Mouse (Mus musculus) liver, embryonic 15.5 days (tissue): ENCODE data around the gene Hes7. TPM values are rescaled to one million over a fixed set of nuclear protein-coding genes. Genes with fewer than 3 reads are reported as not detected.
A peak's percentile ranks its signal among the peaks of the same experiment; 100 is the strongest.

ENCODE experiments used
- ATAC-seq: fragments of 200-750 bp; cut with Nextera tagmentation; 2 replicates; pipeline ENCODE4 v1.8.0; 2017; ENCODE audit warnings: moderate number of reproducible peaks, mild to moderate bottlenecking, moderate library complexity; ENCODE audit not compliant: insufficient read depth
- H3K27ac ChIP-seq: fragments of 300-500 bp; sonication (generic); replicated peaks from 2 replicates; pipeline ENCODE4 v1.5.1; 2015; ENCODE audit warnings: mild to moderate bottlenecking, inconsistent platforms
- H3K27me3 ChIP-seq: fragments of 300-500 bp; sonication (generic); 2 replicates; pipeline ENCODE4 v1.6.1; 2015; ENCODE audit warnings: mild to moderate bottlenecking, inconsistent platforms
- H3K36me3 ChIP-seq: fragments of 300-500 bp; sonication (generic); replicated peaks from 2 replicates; pipeline ENCODE4 v1.6.1; 2015; ENCODE audit warnings: moderate library complexity, mild to moderate bottlenecking, inconsistent platforms
- H3K4me1 ChIP-seq: fragments of 300-500 bp; sonication (generic); replicated peaks from 2 replicates; pipeline ENCODE4 v1.6.1; 2015; ENCODE audit warnings: inconsistent platforms
- H3K4me2 ChIP-seq: fragments of 300-500 bp; sonication (generic); 2 replicates; pipeline ENCODE4 v1.6.1; 2015; ENCODE audit warnings: moderate library complexity, mild to moderate bottlenecking, inconsistent platforms
- H3K4me3 ChIP-seq: fragments of 300-500 bp; sonication (generic); replicated peaks from 2 replicates; pipeline ENCODE4 v1.5.1; 2015; ENCODE audit warnings: mild to moderate bottlenecking, inconsistent platforms
- H3K9ac ChIP-seq: fragments of 300-500 bp; sonication (generic); 2 replicates; pipeline ENCODE4 v1.6.1; 2015; ENCODE audit warnings: moderate library complexity, mild to moderate bottlenecking, inconsistent platforms
- H3K9me3 ChIP-seq: fragments of 300-500 bp; sonication (generic); replicated peaks from 2 replicates; pipeline ENCODE4 v1.6.1; 2016; ENCODE audit warnings: inconsistent platforms
- WGBS: fragments of 180-500 bp; shearing (Covaris S2); methylation state at CpG from one replicate; pipeline ENCODE4 v1.1.7; 2015; ENCODE audit warnings: mixed read lengths; ENCODE audit not compliant: insufficient replicate concordance; 5-methylcytosine and 5-hydroxymethylcytosine counted together
- polyA plus RNA-seq: library from polyadenylated mRNA; unstranded; fragments of >200 nt; fragmentation: Nextera tagmentation; extraction: Ambion mirVana; gene quantifications from 2 replicates; pipeline ENCODE4 v1.2.1, GENCODE M21; 2015

The Hes7 gene
- polyA plus RNA-seq, 1 experiment from 2014 or later, result 0.12 TPM

- Histone ChIP-seq H3K4me2 (no peak overlapping the region), H3K36me3 (no peaks in the 10 kb centered on the region), H3K27me3 (peaks cover 54% of the 10 kb centered on the region), H3K27ac (no peak overlapping the region), H3K4me1 (peaks cover 27% of the 10 kb centered on the region), H3K9me3 (no peaks in the 10 kb centered on the region), H3K4me3 (no peak overlapping the region), H3K9ac (no peak overlapping the region)
- no peak for ATAC-seq
- WGBS, result 35% methylated on average over 8 of the region's 8 CpGs
Measured at GRCm38 (mm10) chr11:69128426-69129122, 8.4 kb downstream of the Hes7 start.

DNA sequence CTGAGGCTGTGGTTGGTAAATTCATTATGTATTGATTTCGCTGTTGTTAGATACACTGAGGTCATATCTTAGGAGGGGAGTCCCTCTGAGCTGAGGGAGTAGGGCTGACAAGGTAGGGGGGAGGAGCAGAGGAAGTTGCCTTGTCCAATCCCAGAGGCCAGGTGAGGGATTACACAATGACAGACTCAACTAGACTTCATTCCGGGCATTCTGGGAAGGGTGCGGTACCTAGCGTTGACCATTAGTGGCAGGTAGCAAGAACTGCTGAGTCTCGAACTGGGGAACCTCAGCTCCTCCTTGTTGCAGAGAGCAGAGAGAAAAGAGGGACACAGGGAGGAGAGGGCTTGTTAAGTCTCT is 13.3 kb downstream of the Hes7 start:
- no peak overlapping the region for H3K27ac ChIP-seq
- peaks cover 37% of the 10 kb centered on the region for H3K27me3 ChIP-seq
- H3K4me3 ChIP-seq, result peak overlapping the region; percentile 46; the same call in 1 of the 2 replicates
- peaks cover 14% of the 10 kb centered on the region for H3K4me1 ChIP-seq
- peak overlapping the region; percentile 70 for H3K4me2 ChIP-seq
- no peaks in the 10 kb centered on the region for H3K9me3 ChIP-seq
- H3K36me3 ChIP-seq, result no peaks in the 10 kb centered on the region
- ATAC-seq, result no peak
- H3K9ac ChIP-seq, result no peak overlapping the region
- WGBS, result 43% methylated on average over 5 of the region's 5 CpGs

- no peak overlapping the region for H3K9ac ChIP-seq
- peak overlapping the region; percentile 46 for H3K4me3 ChIP-seq
- no peaks in the 10 kb centered on the region for H3K36me3 ChIP-seq
- ATAC-seq, result peak; percentile 46
- 7% methylated on average over 34 of the region's 34 CpGs for WGBS
- H3K9me3 ChIP-seq, result no peaks in the 10 kb centered on the region
- H3K27ac ChIP-seq, result no peak overlapping the region
- peaks cover 32% of the 10 kb centered on the region for H3K27me3 ChIP-seq
- peak overlapping the region; percentile 70 for H3K4me2 ChIP-seq
- peaks cover 14% of the 10 kb centered on the region for H3K4me1 ChIP-seq
Measured at GRCm38 (mm10) chr11:69133923-69134621, 13.9 kb downstream of the Hes7 start.

DNA sequence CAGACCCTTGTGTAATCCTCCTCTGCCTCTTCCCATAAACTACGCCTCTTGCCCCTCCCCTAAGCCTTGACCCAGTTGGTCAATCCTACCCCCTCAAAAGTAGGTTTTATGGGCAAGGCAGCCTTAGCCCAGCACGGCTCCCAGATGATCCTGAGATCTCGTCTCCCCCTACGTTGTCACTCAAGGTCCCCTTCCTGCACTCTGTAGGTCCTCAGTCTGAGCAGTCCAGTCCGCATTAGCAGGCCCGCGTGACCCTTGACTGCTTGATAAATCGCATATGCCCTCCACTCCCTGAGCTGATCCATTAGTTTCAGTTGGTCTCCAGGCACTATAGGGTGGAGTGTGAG is 14.4 kb downstream of the Hes7 start:
- peaks cover 26% of the 10 kb centered on the region for H3K27me3 ChIP-seq
- H3K4me3 ChIP-seq, result peak overlapping the region; percentile 46
- no peak overlapping the region for H3K9ac ChIP-seq
- no peaks in the 10 kb centered on the region for H3K9me3 ChIP-seq
- 34% methylated on average over 8 of the region's 8 CpGs for WGBS
- ATAC-seq, result peak; percentile 32
- H3K4me2 ChIP-seq, result peak overlapping the region; percentile 70
- H3K4me1 ChIP-seq, result peaks cover 14% of the 10 kb centered on the region
- H3K27ac ChIP-seq, result no peak overlapping the region
- H3K36me3 ChIP-seq, result no peaks in the 10 kb centered on the region

DNA sequence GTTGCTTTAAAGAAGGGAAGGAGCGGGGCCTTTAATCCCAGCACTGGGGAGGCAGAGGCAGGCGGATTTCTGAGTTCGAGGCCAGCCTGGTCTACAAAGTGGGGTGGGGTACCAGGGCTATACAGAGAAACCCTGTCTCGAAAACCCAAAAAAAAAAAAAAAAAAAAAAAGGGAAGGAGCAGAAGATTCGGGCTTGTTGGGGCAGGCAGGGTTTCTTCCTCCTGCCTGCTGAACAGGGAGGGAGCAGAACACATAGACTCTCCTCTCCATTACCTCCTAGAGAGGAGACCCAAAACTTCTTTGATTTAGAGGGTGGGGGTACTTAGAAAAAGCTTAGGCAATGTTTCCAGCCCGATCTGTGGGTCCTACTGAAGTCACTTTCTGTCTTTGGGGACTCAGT is 15.2 kb downstream of the Hes7 start:
- H3K4me2 ChIP-seq, result no peak overlapping the region
- H3K9me3 ChIP-seq, result no peaks in the 10 kb centered on the region
- no peak overlapping the region for H3K27ac ChIP-seq
- no peak overlapping the region for H3K4me3 ChIP-seq
- peaks cover 21% of the 10 kb centered on the region for H3K27me3 ChIP-seq
- WGBS, result 54% methylated on average over 6 of the region's 6 CpGs
- peaks cover 12% of the 10 kb centered on the region for H3K4me1 ChIP-seq
- no peak for ATAC-seq
- no peak overlapping the region for H3K9ac ChIP-seq
- no peaks in the 10 kb centered on the region for H3K36me3 ChIP-seq

DNA sequence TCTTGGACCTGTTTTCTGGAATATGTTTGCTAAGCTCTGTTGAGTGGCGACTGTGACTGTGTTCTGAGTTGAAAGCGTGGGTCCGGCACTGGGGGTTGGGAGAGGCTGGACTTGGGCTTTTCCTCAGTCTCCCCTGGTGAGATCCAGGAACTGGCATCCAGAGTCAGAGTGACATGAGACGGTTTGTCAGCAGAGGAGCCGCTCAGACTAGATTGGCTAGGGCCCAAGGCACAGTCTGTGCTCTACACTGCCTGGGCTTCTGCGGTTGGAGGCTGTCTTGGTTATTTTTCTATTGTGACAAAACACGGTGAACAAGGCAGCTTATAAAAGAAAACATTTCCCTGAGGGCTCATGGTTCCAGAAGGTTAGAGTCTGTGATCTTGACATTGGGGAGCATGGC is 27.3 kb downstream of the Hes7 start:
- Histone ChIP-seq H3K27ac (no peak overlapping the region), H3K9ac (no peak overlapping the region), H3K4me1 (0 out of 2 replicates have a peak, but pooled peaks cover 3% of the 10 kb centered on the region), H3K4me2 (no peak overlapping the region), H3K9me3 (no peaks in the 10 kb centered on the region), H3K36me3 (no peaks in the 10 kb centered on the region), H3K27me3 (peaks cover 18% of the 10 kb centered on the region; the same call in 1 of the 2 replicates), H3K4me3 (no peak overlapping the region)
- ATAC-seq, result no peak
- WGBS, result 67% methylated on average over 7 of the region's 7 CpGs

DNA sequence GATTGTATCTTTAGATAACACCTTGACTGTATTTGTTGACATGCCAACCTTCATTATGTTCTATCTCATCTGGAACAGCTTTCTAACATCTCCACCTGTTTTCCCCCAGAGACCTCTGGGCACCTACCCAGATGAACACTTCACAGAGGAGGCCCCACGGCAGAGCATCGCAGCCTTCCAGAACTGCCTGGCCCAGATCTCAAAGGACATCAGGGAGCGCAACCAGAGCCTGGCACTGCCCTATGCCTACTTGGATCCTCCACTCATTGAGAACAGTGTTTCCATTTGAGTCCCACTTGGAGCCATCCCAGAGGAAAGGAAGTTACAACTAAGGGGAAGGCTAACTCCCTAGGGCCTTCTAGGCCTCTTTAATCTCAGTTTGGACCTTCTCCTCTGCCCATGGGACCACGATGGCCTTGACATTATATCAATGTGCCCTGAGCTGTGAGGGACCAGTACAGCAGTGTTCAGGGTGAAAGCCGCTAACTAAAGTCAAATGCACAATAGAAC is 28.3 kb downstream of the Hes7 start:
- ATAC-seq, result no peak
- 77% methylated on average over 5 of the region's 5 CpGs for WGBS
- H3K36me3 ChIP-seq, result no peaks in the 10 kb centered on the region

DNA sequence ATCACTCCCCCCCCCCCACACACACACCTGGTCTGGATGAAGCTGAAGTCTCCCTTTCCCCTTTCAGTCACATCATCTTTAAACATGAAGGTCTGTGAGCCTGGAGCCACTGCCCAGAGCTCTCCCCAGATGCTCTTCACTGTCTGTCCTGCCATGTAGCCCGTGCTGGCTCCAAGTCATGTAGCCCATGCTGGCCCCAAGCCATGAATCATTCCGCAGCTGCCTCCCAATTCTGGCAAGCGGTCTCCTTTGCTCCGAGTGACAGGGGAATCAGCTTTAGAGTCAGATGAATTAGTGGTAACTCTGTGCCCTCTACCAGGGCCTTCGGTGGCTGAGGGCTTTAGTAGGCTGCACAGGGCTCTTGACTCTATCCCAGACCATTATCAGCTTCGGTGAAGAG is 29.5 kb downstream of the Hes7 start:
- Histone ChIP-seq H3K27me3 (peaks cover 33% of the 10 kb centered on the region), H3K9me3 (no peaks in the 10 kb centered on the region), H3K4me3 (no peak overlapping the region), H3K36me3 (no peaks in the 10 kb centered on the region), H3K27ac (no peak overlapping the region), H3K4me1 (0 out of 2 replicates have a peak, but pooled peaks cover 3% of the 10 kb centered on the region), H3K9ac (no peak overlapping the region), H3K4me2 (no peak overlapping the region)
- no peak for ATAC-seq
- 57% methylated on average over 6 of the region's 6 CpGs for WGBS

More for the DNA sequence above, 28.3 kb downstream of the Hes7 start:
- H3K9ac ChIP-seq, result no peak overlapping the region
- H3K4me2 ChIP-seq, result no peak overlapping the region
- no peaks in the 10 kb centered on the region for H3K9me3 ChIP-seq
- peaks cover 21% of the 10 kb centered on the region; the same call in 1 of the 2 replicates for H3K27me3 ChIP-seq
- H3K27ac ChIP-seq, result no peak overlapping the region
- no peak overlapping the region for H3K4me3 ChIP-seq
- H3K4me1 ChIP-seq, result 0 out of 2 replicates have a peak, but pooled peaks cover 3% of the 10 kb centered on the region

- H3K9me3 ChIP-seq, result no peaks in the 10 kb centered on the region
- H3K27ac ChIP-seq, result no peak overlapping the region
- ATAC-seq, result no peak
- H3K4me3 ChIP-seq, result no peak overlapping the region
- H3K27me3 ChIP-seq, result peaks cover 35% of the 10 kb centered on the region
- peak overlapping the region; percentile 29; the same call in 1 of the 2 replicates for H3K4me2 ChIP-seq
- WGBS, result 1% methylated on average over 7 of the region's 7 CpGs
- H3K9ac ChIP-seq, result no peak overlapping the region
- no peaks in the 10 kb centered on the region for H3K36me3 ChIP-seq
- H3K4me1 ChIP-seq, result 0 out of 2 replicates have a peak, but pooled peaks cover 4% of the 10 kb centered on the region
Measured at GRCm38 (mm10) chr11:69150444-69150843, 30.2 kb downstream of the Hes7 start.

- Histone ChIP-seq H3K4me3 (no peak overlapping the region), H3K4me1 (0 out of 2 replicates have a peak, but pooled peaks cover 7% of the 10 kb centered on the region)
Measured at GRCm38 (mm10) chr11:69151004-69151403, 30.8 kb downstream of the Hes7 start.

DNA sequence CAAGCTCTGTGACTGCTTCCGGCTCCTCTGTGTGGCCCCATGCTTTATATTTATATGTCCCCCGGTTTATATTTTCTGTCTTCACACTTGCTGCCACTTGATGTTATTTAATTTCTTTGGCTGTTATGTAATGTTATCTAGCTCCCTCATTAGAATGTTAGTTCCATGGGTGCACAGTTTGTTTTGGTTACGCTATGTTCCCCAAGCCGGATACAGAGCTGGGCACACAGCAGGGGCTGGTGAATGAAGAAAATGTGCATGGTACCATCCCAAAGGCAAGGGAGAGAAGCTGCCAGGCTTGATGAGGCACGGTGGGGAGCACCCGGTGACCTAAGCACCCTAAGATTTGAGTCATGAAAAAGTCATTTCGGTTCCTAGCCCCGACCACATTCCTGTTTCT is 33.6 kb downstream of the Hes7 start:
- Histone ChIP-seq H3K4me3 (no peak overlapping the region), H3K27ac (no peak overlapping the region), H3K36me3 (no peaks in the 10 kb centered on the region), H3K27me3 (peaks cover 62% of the 10 kb centered on the region), H3K4me1 (peaks cover 11% of the 10 kb centered on the region; the same call in 1 of the 2 replicates), H3K9me3 (no peaks in the 10 kb centered on the region), H3K4me2 (no peak overlapping the region), H3K9ac (no peak overlapping the region)
- WGBS, result 67% methylated on average over 8 of the region's 8 CpGs
- ATAC-seq, result no peak

More at GRCm38 (mm10) chr11:69151004-69151403, 30.8 kb downstream of the Hes7 start:
- Histone ChIP-seq H3K27me3 (peaks cover 35% of the 10 kb centered on the region), H3K9ac (no peak overlapping the region), H3K4me2 (peak overlapping the region; percentile 29; the same call in 1 of the 2 replicates), H3K27ac (no peak overlapping the region), H3K36me3 (no peaks in the 10 kb centered on the region), H3K9me3 (no peaks in the 10 kb centered on the region)
- 63% methylated on average over 6 of the region's 6 CpGs for WGBS
- no peak for ATAC-seq
